Mouse (Mus musculus) ES-E14 (cell line): ENCODE data around the gene Fermt3.

Experiments
- CHD2 ChIP-seq: IDR thresholded peaks from 2 replicates; pipeline ENCODE4 v1.6.1; 2014; ENCODE audit warnings: mild to moderate bottlenecking, low read depth, low read length, inconsistent platforms
- ZC3H11A ChIP-seq: IDR thresholded peaks from 2 replicates; pipeline ENCODE4 v1.6.1; 2012; ENCODE audit warnings: low read depth, mild to moderate bottlenecking, inconsistent platforms, low read length, borderline replicate concordance

- no peak for TF ChIP-seq CHD2
- TF ChIP-seq ZC3H11A = no peak
These were observed 68.6 kb downstream of the Fermt3 start for GRCm38 (mm10) chr19:6950613-6951153.
